ENCODE assay signal across 14 mouse cellular contexts in genomic region chr12:29816761-29817160, GRCm38 (mm10).
DNase-seq lines count a peak whose midpoint lies in the region; ATAC-seq and TF ChIP-seq lines count a peak whose summit lies in the region.
"Had no signal": no experiment of that assay in that cellular context is flagged by ENCODE, and none has a peak within 500 bp of the region (broad histone marks: within the 10 kb centered on the region; RNA-seq: fewer than 3 reads in every experiment).

No protein-coding gene starts in this region.

- H3K9ac ChIP-seq in forebrain, embryonic 14.5 days (ENCODE audit: low read length), result no peak overlapping the region
- no peak overlapping the region for H3K9ac ChIP-seq in kidney, postnatal 0 days (ENCODE audit: low read depth, low read length)
- H3K9ac ChIP-seq in hindbrain, postnatal 0 days (replicated peaks; ENCODE audit: low read length), result no peak overlapping the region
- H3K9ac ChIP-seq: embryonic facial prominence, embryonic 12.5 days; liver, postnatal 0 days had no signal

- peaks cover 9% of the 10 kb centered on the region; the same call in 1 of the 2 replicates for H3K4me1 ChIP-seq in forebrain, embryonic 14.5 days (ENCODE audit: control insufficient read depth, insufficient read depth, low read length)
- H3K4me1 ChIP-seq in forebrain, embryonic 10.5 days, result peaks cover 22% of the 10 kb centered on the region
- no peaks in the 10 kb centered on the region for H3K4me1 ChIP-seq in kidney, postnatal 0 days (replicated peaks; ENCODE audit: insufficient read depth, low read length)
- peaks cover under 1% of the 10 kb centered on the region; the same call in 1 of the 2 replicates for H3K4me1 ChIP-seq in hindbrain, postnatal 0 days (ENCODE audit: insufficient read depth, low read length)
- H3K4me1 ChIP-seq: embryonic facial prominence, embryonic 12.5 days; limb, embryonic 10.5 days had no signal

- H3K4me2 ChIP-seq in forebrain, embryonic 14.5 days (ENCODE audit: low read length), result no peak overlapping the region
- H3K4me2 ChIP-seq in kidney, postnatal 0 days (ENCODE audit: low read length), result no peak overlapping the region
- H3K4me2 ChIP-seq in hindbrain, postnatal 0 days (ENCODE audit: low read depth, low read length), result no peak overlapping the region
- H3K4me2 ChIP-seq: embryonic facial prominence, embryonic 12.5 days had no signal

- H3K27ac ChIP-seq in forebrain, embryonic 14.5 days (ENCODE audit: low read depth, low read length), result peak overlapping the region; percentile 30; the same call in 1 of the 2 replicates
- no peak overlapping the region for H3K27ac ChIP-seq in forebrain, embryonic 10.5 days
- no peak overlapping the region for H3K27ac ChIP-seq in kidney, postnatal 0 days
- H3K27ac ChIP-seq in hindbrain, postnatal 0 days, result peak overlapping the region; percentile 56; the same call in 1 of the 2 replicates
- H3K27ac ChIP-seq: embryonic facial prominence, embryonic 12.5 days; limb, embryonic 10.5 days had no signal

- peaks cover 19% of the 10 kb centered on the region for H3K36me3 ChIP-seq in forebrain, embryonic 14.5 days (ENCODE audit: control insufficient read depth, insufficient read depth, low read length)
- H3K36me3 ChIP-seq in forebrain, embryonic 10.5 days (replicated peaks), result no peaks in the 10 kb centered on the region
- no peaks in the 10 kb centered on the region for H3K36me3 ChIP-seq in kidney, postnatal 0 days (ENCODE audit: insufficient read depth, low read length)
- no peaks in the 10 kb centered on the region; the same call in 1 of the 2 replicates for H3K36me3 ChIP-seq in hindbrain, postnatal 0 days (ENCODE audit: insufficient read depth, low read length)
- H3K36me3 ChIP-seq: embryonic facial prominence, embryonic 12.5 days; limb, embryonic 10.5 days had no signal

- ATAC-seq in forebrain, embryonic 14.5 days, result no peak
- ATAC-seq in kidney, postnatal 0 days (replicated peaks; ENCODE audit: low FRiP score, low read depth), result no peak
- peak; percentile 27; the same call in 1 of the 2 replicates for ATAC-seq in hindbrain, postnatal 0 days
- ATAC-seq in erythroid progenitor cell, adult 5-6 weeks (replicated peaks; ENCODE audit: low FRiP score, poor library complexity, severe bottlenecking), result no peak
- ATAC-seq: activated CD4-positive, CD25-positive, alpha-beta regulatory T cell, adult 4 months; intestine, embryonic 16.5 days; liver, postnatal 0 days had no signal

- no peaks in the 10 kb centered on the region for H3K9me3 ChIP-seq in forebrain, embryonic 14.5 days (replicated peaks; ENCODE audit: control insufficient read depth, low read length)
- H3K9me3 ChIP-seq in forebrain, embryonic 10.5 days, result no peaks in the 10 kb centered on the region
- no peaks in the 10 kb centered on the region for H3K9me3 ChIP-seq in kidney, postnatal 0 days (replicated peaks; ENCODE audit: low read length)
- no peaks in the 10 kb centered on the region for H3K9me3 ChIP-seq in hindbrain, postnatal 0 days (ENCODE audit: low read length)
- H3K9me3 ChIP-seq: embryonic facial prominence, embryonic 12.5 days; limb, embryonic 10.5 days had no signal

- WGBS in forebrain, embryonic 14.5 days, result 67% methylated on average over 6 of the region's 6 CpGs
- 89% methylated on average over 6 of the region's 6 CpGs for WGBS in forebrain, embryonic 10.5 days
- WGBS in kidney, postnatal 0 days, result 28% methylated on average over 6 of the region's 6 CpGs
- 41% methylated on average over 6 of the region's 6 CpGs for WGBS in hindbrain, postnatal 0 days

- no peaks in the 10 kb centered on the region for H3K27me3 ChIP-seq in forebrain, embryonic 14.5 days (replicated peaks; ENCODE audit: control insufficient read depth, insufficient read depth, low read length)
- no peaks in the 10 kb centered on the region for H3K27me3 ChIP-seq in forebrain, embryonic 10.5 days (ENCODE audit: poor library complexity, severe bottlenecking)
- H3K27me3 ChIP-seq in kidney, postnatal 0 days (ENCODE audit: insufficient read depth, low read length), result 0 out of 2 replicates have a peak, but pooled peaks cover 4% of the 10 kb centered on the region
- H3K27me3 ChIP-seq in hindbrain, postnatal 0 days (ENCODE audit: insufficient read depth, low read length), result no peaks in the 10 kb centered on the region
- H3K27me3 ChIP-seq: embryonic facial prominence, embryonic 12.5 days had no signal

- no peak overlapping the region for H3K4me3 ChIP-seq in forebrain, embryonic 14.5 days (ENCODE audit: low read depth, low read length)
- no peak overlapping the region for H3K4me3 ChIP-seq in forebrain, embryonic 10.5 days
- no peak overlapping the region for H3K4me3 ChIP-seq in kidney, postnatal 0 days (replicated peaks; ENCODE audit: low read depth, low read length)
- no peak overlapping the region for H3K4me3 ChIP-seq in hindbrain, postnatal 0 days (ENCODE audit: low read length)
- H3K4me3 ChIP-seq: embryonic facial prominence, embryonic 12.5 days; limb, embryonic 10.5 days had no signal

- TF ChIP-seq CTCF in kidney, postnatal 0 days (IDR thresholded peaks at IDR 0.05; ENCODE audit: low read depth), result no peak
- no peak for TF ChIP-seq CTCF in hindbrain, postnatal 0 days (IDR thresholded peaks at IDR 0.05; ENCODE audit: low read depth)

- DNase-seq in forebrain, embryonic 14.5 days (ENCODE audit: low spot score), result no peak
- DNase-seq in forebrain, embryonic 10.5 days (ENCODE audit: extremely low spot score, low spot score), result no peak
- peak; percentile 59 for DNase-seq in kidney, postnatal 0 days (ENCODE audit: low spot score)
- no peak for DNase-seq in kidney, adult 9 months
- peak; percentile 17 for DNase-seq in gastrocnemius, postnatal 10 days
- DNase-seq in hindbrain, postnatal 0 days (ENCODE audit: low spot score), result peak; percentile 47
- DNase-seq in left cerebral cortex, adult 18-20 months (ENCODE audit: low spot score in 2 of 2), result no peak
- DNase-seq: cerebellum, adult 8-10 months; liver, postnatal 0 days had no signal

Comparison
In these comparisons a context has a peak if more than half of its experiments do, and no peak if none do; other contexts are left out.
1. DNase-seq: peak in kidney, postnatal 0 days (single experiment), gastrocnemius, postnatal 10 days (single experiment) and hindbrain, postnatal 0 days (single experiment); none in forebrain, embryonic 14.5 days (single experiment), forebrain, embryonic 10.5 days (single experiment), kidney, adult 9 months (single experiment) and left cerebral cortex, adult 18-20 months (0 of 2).
2. H3K27ac ChIP-seq: peak in forebrain, embryonic 14.5 days (single experiment) and hindbrain, postnatal 0 days (single experiment); none in forebrain, embryonic 10.5 days (single experiment) and kidney, postnatal 0 days (single experiment).